Comparison of ENCODE assay signal across 8 mouse cellular contexts in the genomic region with DNA sequence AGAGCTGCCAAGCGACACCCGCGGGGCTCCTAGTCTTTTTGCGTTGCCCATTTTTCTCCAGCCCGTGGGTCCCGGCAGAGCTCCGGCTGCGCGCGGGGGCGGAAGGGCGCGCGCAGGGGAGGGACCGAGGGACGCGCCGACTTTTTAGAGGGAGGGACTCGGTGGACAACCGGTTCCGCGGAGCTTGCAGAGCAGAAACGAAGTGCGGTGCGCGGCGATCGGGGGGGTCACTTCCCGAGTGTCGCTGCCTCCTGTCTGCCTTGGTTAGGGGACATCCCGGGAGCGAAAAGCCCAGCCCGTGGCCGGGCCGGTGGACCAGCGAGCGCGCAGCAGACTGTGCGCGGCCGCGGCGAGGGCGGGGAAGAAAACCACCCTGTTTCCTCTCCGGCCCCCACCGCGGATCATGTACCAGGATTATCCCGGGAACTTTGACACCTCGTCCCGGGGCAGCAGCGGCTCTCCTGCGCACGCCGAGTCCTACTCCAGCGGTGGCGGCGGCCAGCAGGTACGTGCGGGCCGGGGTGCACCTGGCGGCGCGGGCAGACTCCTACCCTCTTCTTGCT. TPM values are rescaled to one million over a fixed set of nuclear protein-coding genes. Genes with fewer than 3 reads are reported as not detected.
DNase-seq lines count a peak whose midpoint lies in the region; ATAC-seq lines count a peak whose summit lies in the region.

No protein-coding gene starts in this region.

- under 1% methylated on average over 63 of the region's 63 CpGs for WGBS in embryonic facial prominence, embryonic 10.5 days
- WGBS in liver, embryonic 12.5 days (ENCODE audit: insufficient replicate concordance), result under 1% methylated on average over 63 of the region's 63 CpGs
- under 1% methylated on average over 62 of the region's 63 CpGs for WGBS in neural tube, embryonic 12.5 days

- peaks cover 69% of the 10 kb centered on the region for H3K4me1 ChIP-seq in embryonic facial prominence, embryonic 10.5 days
- peaks cover 25% of the 10 kb centered on the region for H3K4me1 ChIP-seq in liver, embryonic 12.5 days
- H3K4me1 ChIP-seq in neural tube, embryonic 12.5 days, result peaks cover 19% of the 10 kb centered on the region

- no peaks in the 10 kb centered on the region for H3K36me3 ChIP-seq in embryonic facial prominence, embryonic 10.5 days (replicated peaks)
- H3K36me3 ChIP-seq in liver, embryonic 12.5 days, result no peaks in the 10 kb centered on the region
- no peaks in the 10 kb centered on the region for H3K36me3 ChIP-seq in neural tube, embryonic 12.5 days

- peak; percentile 7 for ATAC-seq in activated CD4-positive, CD25-positive, alpha-beta regulatory T cell, adult 4 months
- no peak for ATAC-seq in liver, embryonic 12.5 days
- no peak for ATAC-seq in neural tube, embryonic 12.5 days (ENCODE audit: low FRiP score, low read depth)

- H3K4me2 ChIP-seq in liver, embryonic 12.5 days, result peak overlapping the region; percentile 78
- H3K4me2 ChIP-seq in neural tube, embryonic 12.5 days (replicated peaks), result peak overlapping the region; percentile 91

- peak; percentile 65 for DNase-seq in 3T3-L1 (ENCODE audit: low read depth, low spot score)
- peak; percentile 63 for DNase-seq in embryonic facial prominence, embryonic 10.5 days (ENCODE audit: low spot score)
- peak; percentile 86 to 87 for DNase-seq in heart, adult 9 months (ENCODE audit: low spot score in 2 of 2)
- peak; percentile 75 for DNase-seq in kidney, adult 9 months
- DNase-seq in testis, postnatal 10 days (ENCODE audit: low spot score), result peak; percentile 80

- peak overlapping the region; percentile 91 for H3K27ac ChIP-seq in embryonic facial prominence, embryonic 10.5 days (replicated peaks)
- peak overlapping the region; percentile 79 for H3K27ac ChIP-seq in liver, embryonic 12.5 days
- H3K27ac ChIP-seq in neural tube, embryonic 12.5 days, result no peak overlapping the region

- peak overlapping the region; percentile 76 for H3K4me3 ChIP-seq in embryonic facial prominence, embryonic 10.5 days
- H3K4me3 ChIP-seq in liver, embryonic 12.5 days, result peak overlapping the region; percentile 63
- H3K4me3 ChIP-seq in neural tube, embryonic 12.5 days, result peak overlapping the region; percentile 54

- peaks cover 63% of the 10 kb centered on the region for H3K27me3 ChIP-seq in embryonic facial prominence, embryonic 10.5 days (replicated peaks; ENCODE audit: low read depth, poor library complexity, severe bottlenecking)
- peaks cover 79% of the 10 kb centered on the region for H3K27me3 ChIP-seq in liver, embryonic 12.5 days (replicated peaks)
- H3K27me3 ChIP-seq in neural tube, embryonic 12.5 days (replicated peaks), result peaks cover 65% of the 10 kb centered on the region

- peak overlapping the region; percentile 66 for H3K9ac ChIP-seq in liver, embryonic 12.5 days
- peak overlapping the region; percentile 61 for H3K9ac ChIP-seq in neural tube, embryonic 12.5 days

- H3K9me3 ChIP-seq in embryonic facial prominence, embryonic 10.5 days, result no peaks in the 10 kb centered on the region
- H3K9me3 ChIP-seq in liver, embryonic 12.5 days (replicated peaks), result no peaks in the 10 kb centered on the region
- no peaks in the 10 kb centered on the region for H3K9me3 ChIP-seq in neural tube, embryonic 12.5 days

RNA-seq across cellular contexts. Expression of a gene that starts 0.8 kb away (rescaled TPM):
- polyA plus RNA-seq in activated CD4-positive, CD25-positive, alpha-beta regulatory T cell, adult 4 months (2017; shearing (Covaris generic)), result 1 to 10 TPM in 1 of 2 experiments, under 1 TPM in 1; 0.66 to 1.2 TPM
- 0.50 and 0.67 TPM in 2 replicates for polyA plus RNA-seq in embryonic facial prominence, embryonic 10.5 days (2016; fragmentation: Nextera tagmentation; extraction: Ambion mirVana)
- polyA plus RNA-seq in liver, embryonic 12.5 days (2016; fragmentation: Nextera tagmentation; extraction: Ambion mirVana), result 0.73 and 0.84 TPM in 2 replicates
- polyA plus RNA-seq in neural tube, embryonic 12.5 days (2016; fragmentation: Nextera tagmentation; extraction: Ambion mirVana), result 0.63 and 0.72 TPM in 2 replicates
